Mouse (Mus musculus) kidney, adult 2 months (tissue): ENCODE results near the gene Slc1a3. TPM values are rescaled to one million over a fixed set of nuclear protein-coding genes. Genes with fewer than 3 reads are reported as not detected.
"Not testable (repeated sequence)": the region's sequence is repeated elsewhere in the genome, so short reads cannot be mapped to it uniquely, and the experiment has no call there.

Source experiments
- DNase-seq: peaks from one replicate; pipeline ENCODE4 v3.0.0; 2021
- H3K27ac ChIP-seq: fragments of 200-500 bp; 2 replicates; pipeline ENCODE4 v1.5.1; 2012; ENCODE audit warnings: low read depth, low read length, control low read depth, inconsistent platforms; ENCODE audit not compliant: insufficient read depth
- H3K27me3 ChIP-seq: fragments of 200-500 bp; replicated peaks from 2 replicates; pipeline ENCODE4 v1.6.1; 2012; ENCODE audit warnings: mild to moderate bottlenecking, moderate library complexity, low read length, inconsistent platforms; ENCODE audit not compliant: control insufficient read depth, insufficient read depth
- H3K36me3 ChIP-seq: fragments of 200-500 bp; 2 replicates; pipeline ENCODE4 v1.6.1; 2012; ENCODE audit warnings: mild to moderate bottlenecking, moderate library complexity, low read length, inconsistent platforms; ENCODE audit not compliant: control insufficient read depth, insufficient read depth
- H3K4me1 ChIP-seq: fragments of 200-500 bp; 2 replicates; pipeline ENCODE4 v1.6.1; 2011; ENCODE audit warnings: low read length; ENCODE audit not compliant: control insufficient read depth, insufficient read depth
- H3K4me3 ChIP-seq: fragments of 200-500 bp; 2 replicates; pipeline ENCODE4 v1.5.1; 2011; ENCODE audit warnings: mild to moderate bottlenecking, low read depth, low read length, control low read depth; ENCODE audit not compliant: insufficient read depth
- CTCF ChIP-seq: fragments of 200-500 bp; conservative IDR thresholded peaks from 2 replicates; pipeline ENCODE4 v1.5.1; 2011; ENCODE audit warnings: low read depth, mild to moderate bottlenecking, control low read depth, low read length, moderate library complexity, mixed read lengths; ENCODE audit not compliant: insufficient read depth, insufficient read length
- POLR2A ChIP-seq: fragments of 200-500 bp; IDR thresholded peaks from one replicate; pipeline ENCODE4 v1.6.1; 2011; ENCODE audit warnings: low read depth, low read length, control low read depth
- WGBS: fragments of 180-500 bp; shearing (Covaris S2); methylation state at CpG from one replicate; pipeline ENCODE4 v1.1.7; 2018; 5-methylcytosine and 5-hydroxymethylcytosine counted together
- polyA plus RNA-seq: library from polyadenylated mRNA; depleted of rRNA; stranded (reverse); fragments of >200 nt; gene quantifications from 2 replicates; pipeline ENCODE4 v1.2.3, GENCODE M21; 2012

Slc1a3 gene
- polyA plus RNA-seq, 1 experiment = 4.2 TPM

GRCm38 (mm10) chr15:8706613-8707012, 4.0 kb downstream of the Slc1a3 start:
- no peak overlapping the region for H3K27ac ChIP-seq
- no peak overlapping the region for H3K4me3 ChIP-seq
- TF ChIP-seq POLR2A (no peak), CTCF (no peak)

GRCm38 (mm10) chr15:8706178-8706577, 4.4 kb downstream of the Slc1a3 start:
- Histone ChIP-seq H3K4me1 (no peaks in the 10 kb centered on the region; the same call in 1 of the 2 replicates), H3K27ac (no peak overlapping the region), H3K4me3 (no peak overlapping the region), H3K27me3 (0 out of 2 replicates have a peak, but pooled peaks cover 1% of the 10 kb centered on the region), H3K36me3 (no peaks in the 10 kb centered on the region)
- WGBS = 83% methylated on average over 4 of the region's 4 CpGs
- TF ChIP-seq CTCF (no peak), POLR2A (no peak)
- no peak for DNase-seq

More at GRCm38 (mm10) chr15:8706613-8707012, 4.0 kb downstream of the Slc1a3 start:
- Histone ChIP-seq H3K27me3 (0 out of 2 replicates have a peak, but pooled peaks cover 1% of the 10 kb centered on the region), H3K4me1 (no peaks in the 10 kb centered on the region; the same call in 1 of the 2 replicates), H3K36me3 (no peaks in the 10 kb centered on the region)
- no peak for DNase-seq
- 90% methylated on average over 5 of the region's 5 CpGs for WGBS

GRCm38 (mm10) chr15:8705560-8705959, 5.0 kb downstream of the Slc1a3 start:
- WGBS = 91% methylated on average over 1 of the region's 1 CpGs
- DNase-seq, H3K4me1 ChIP-seq, H3K27ac ChIP-seq, H3K36me3 ChIP-seq, H3K27me3 ChIP-seq, H3K4me3 ChIP-seq: not testable (repeated sequence)

GRCm38 (mm10) chr15:8697976-8698375, 12.6 kb downstream of the Slc1a3 start:
- 68% methylated on average over 3 of the region's 3 CpGs for WGBS
- H3K27ac ChIP-seq = no peak overlapping the region
- TF ChIP-seq CTCF (no peak), POLR2A (no peak)
- H3K27me3 ChIP-seq = no peaks in the 10 kb centered on the region
- no peak for DNase-seq
- H3K36me3 ChIP-seq = no peaks in the 10 kb centered on the region
- H3K4me1 ChIP-seq = no peaks in the 10 kb centered on the region
- no peak overlapping the region for H3K4me3 ChIP-seq

GRCm38 (mm10) chr15:8697500-8697899, 13.1 kb downstream of the Slc1a3 start:
- TF ChIP-seq CTCF (no peak), POLR2A (no peak)
- Histone ChIP-seq H3K4me3 (no peak overlapping the region), H3K27me3 (no peaks in the 10 kb centered on the region), H3K4me1 (no peaks in the 10 kb centered on the region), H3K27ac (no peak overlapping the region), H3K36me3 (no peaks in the 10 kb centered on the region)
- 68% methylated on average over 3 of the region's 3 CpGs for WGBS
- DNase-seq = no peak

GRCm38 (mm10) chr15:8690141-8690540, 20.4 kb downstream of the Slc1a3 start:
- not testable (repeated sequence) for H3K4me1 ChIP-seq, H3K27ac ChIP-seq, H3K4me3 ChIP-seq, DNase-seq, H3K27me3 ChIP-seq, H3K36me3 ChIP-seq
- WGBS = 92% methylated on average over 6 of the region's 6 CpGs

- H3K4me3 ChIP-seq = no peak overlapping the region
- no peak for TF ChIP-seq CTCF
- TF ChIP-seq POLR2A = no peak
- no peaks in the 10 kb centered on the region for H3K36me3 ChIP-seq
- no peak for DNase-seq
- no peak overlapping the region for H3K27ac ChIP-seq
- WGBS = 85% methylated on average over 4 of the region's 4 CpGs
- H3K4me1 ChIP-seq = no peaks in the 10 kb centered on the region
- no peaks in the 10 kb centered on the region for H3K27me3 ChIP-seq
Measured at GRCm38 (mm10) chr15:8686846-8687245, 23.7 kb downstream of the Slc1a3 start.

- no peak overlapping the region for H3K4me3 ChIP-seq
- H3K36me3 ChIP-seq = no peaks in the 10 kb centered on the region
- 91% methylated on average over 7 of the region's 7 CpGs for WGBS
- no peak overlapping the region for H3K27ac ChIP-seq
- no peak for TF ChIP-seq CTCF
- no peak for TF ChIP-seq POLR2A
- no peaks in the 10 kb centered on the region for H3K27me3 ChIP-seq
- no peaks in the 10 kb centered on the region for H3K4me1 ChIP-seq
- no peak for DNase-seq
Measured at GRCm38 (mm10) chr15:8685506-8685905, 25.1 kb downstream of the Slc1a3 start.
